Mouse (Mus musculus): ENCODE measurements around the gene 4931428F04Rik.

- TF ChIP-seq EP300 (IDR thresholded peaks at IDR 0.05; ENCODE audit: low read depth): no peak; the same call in 1 of the 2 replicates
- TF ChIP-seq CTCF (IDR thresholded peaks at IDR 0.05; ENCODE audit: low read depth): no peak
Measured at GRCm38 (mm10) chr8:105304325-105305210, 14.9 kb upstream of the 4931428F04Rik start.

Measured in liver, postnatal 0 days (tissue).